Mouse (Mus musculus) heart, adult 2 months (tissue): ENCODE results near the gene Zfp804b.

ENCODE experiments used
- CTCF ChIP-seq: fragments of 200-600 bp; IDR thresholded peaks from 2 replicates; pipeline ENCODE4 v1.8.1; 2022; ENCODE audit warnings: antibody characterized with exemption, mild to moderate bottlenecking, moderate library complexity
- EP300 ChIP-seq: fragments of 200-500 bp; IDR thresholded peaks from 2 replicates; pipeline ENCODE4 v1.6.1; 2011; ENCODE audit warnings: low read depth, low read length, control low read depth; ENCODE audit not compliant: insufficient read depth
- POLR2A ChIP-seq: fragments of 200-500 bp; IDR thresholded peaks from 2 replicates; pipeline ENCODE4 v1.6.1; 2011; ENCODE audit warnings: mild to moderate bottlenecking, low read depth, low read length, control low read depth; ENCODE audit not compliant: insufficient read depth

- TF ChIP-seq CTCF (no peak), EP300 (no peak), POLR2A (no peak)
These were observed 575.1 kb downstream of the Zfp804b start for GRCm38 (mm10) chr5:6769357-6769892.
